8 mouse cellular contexts compared by ENCODE assay signal in the genomic region with DNA sequence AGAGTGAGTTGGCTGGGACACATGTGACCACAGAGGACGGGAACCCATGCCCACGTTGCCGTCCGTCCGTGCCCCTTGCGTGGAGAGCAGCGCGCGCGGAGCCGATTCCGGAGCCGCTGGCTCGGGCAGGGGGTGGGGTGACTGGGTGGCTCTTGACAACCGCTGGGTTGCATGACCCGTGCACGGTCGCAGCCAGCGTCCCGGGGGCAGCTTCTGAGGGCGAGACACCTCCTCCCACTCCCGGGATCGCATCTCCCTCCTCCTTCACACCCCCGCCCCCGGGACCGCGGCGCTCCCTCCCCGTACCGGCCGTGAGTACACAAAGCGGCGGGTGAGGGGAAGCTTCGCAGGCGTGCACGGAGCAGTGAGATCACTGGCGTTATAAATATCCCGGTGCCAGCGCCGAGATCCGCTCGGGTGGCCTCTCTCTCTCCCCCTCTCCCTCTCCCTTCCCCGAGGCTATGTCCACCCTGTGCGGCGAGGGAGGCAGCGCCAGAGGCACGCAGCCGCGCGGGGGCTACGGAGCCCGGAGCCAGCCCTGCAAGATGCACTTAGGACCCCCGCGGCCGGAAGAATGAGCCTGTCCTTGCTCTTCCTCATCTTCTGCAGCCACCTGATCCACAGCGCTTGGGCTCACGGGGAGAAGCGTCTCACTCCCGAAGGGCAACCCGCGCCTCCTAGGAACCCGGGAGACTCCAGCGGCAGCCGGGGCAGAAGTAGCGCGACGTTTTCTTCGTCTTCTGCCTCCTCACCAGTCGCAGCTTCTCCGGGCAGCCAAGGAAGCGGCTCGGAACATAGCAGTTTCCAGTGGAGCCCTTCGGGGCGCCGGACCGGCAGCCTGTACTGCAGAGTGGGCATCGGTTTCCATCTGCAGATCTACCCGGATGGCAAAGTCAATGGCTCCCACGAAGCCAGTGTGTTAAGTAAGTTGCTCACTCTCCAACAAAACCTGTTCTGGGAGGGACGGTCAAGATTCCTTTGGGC. TPM values are rescaled to one million over a fixed set of nuclear protein-coding genes. Genes with fewer than 3 reads are reported as not detected.
DNase-seq lines count a peak whose midpoint lies in the region; ATAC-seq and TF ChIP-seq lines count a peak whose summit lies in the region.

A gene (plus strand): TSS at position 347 of the 984 bp plus-strand sequence.

- peak within 1 kb of the TSS; percentile 32; the same call in 1 of the 2 replicates for H3K27ac ChIP-seq in cortical plate, adult 2 months (ENCODE audit: insufficient read depth, low read length)
- no peak within 1 kb of the TSS for H3K27ac ChIP-seq in heart, embryonic 11.5 days (ENCODE audit: low read depth, low read length)
- H3K27ac ChIP-seq in lung, embryonic 16.5 days (ENCODE audit: low read length): no peak within 1 kb of the TSS

- H3K9ac ChIP-seq in heart, embryonic 11.5 days (ENCODE audit: low read depth, low read length): peak within 1 kb of the TSS; percentile 60
- H3K9ac ChIP-seq in lung, embryonic 16.5 days (ENCODE audit: low read length): peak within 1 kb of the TSS; percentile 54

- ATAC-seq in heart, embryonic 11.5 days (replicated peaks; ENCODE audit: insufficient number of reproducible peaks, low FRiP score, low TSS enrichment): peak; percentile 63; the same call in 1 of the 2 replicates
- peak; percentile 82 for ATAC-seq in lung, embryonic 16.5 days (ENCODE audit: low read depth)
- ATAC-seq in activated CD4-positive, CD25-positive, alpha-beta regulatory T cell, adult 4 months: no peak

- no peak for TF ChIP-seq CTCF in cortical plate, adult 2 months (IDR thresholded peaks at IDR 0.05; ENCODE audit: extremely low read depth, insufficient read depth, low read length)

- 0% methylated on average over 69 of the region's 80 CpGs for WGBS in heart, embryonic 11.5 days (ENCODE audit: insufficient replicate concordance)
- WGBS in lung, embryonic 16.5 days: under 1% methylated on average over 80 of the region's 80 CpGs

- no peaks in the 10 kb centered on the region for H3K36me3 ChIP-seq in heart, embryonic 11.5 days (ENCODE audit: control insufficient read depth, insufficient read depth, low read length)
- no peaks in the 10 kb centered on the region for H3K36me3 ChIP-seq in lung, embryonic 16.5 days (ENCODE audit: control insufficient read depth, insufficient read depth, low read length)

- no peaks in the 10 kb centered on the region for H3K4me1 ChIP-seq in cortical plate, adult 2 months (ENCODE audit: control insufficient read depth, insufficient read depth, low read length)
- H3K4me1 ChIP-seq in heart, embryonic 11.5 days (ENCODE audit: control insufficient read depth, insufficient read depth, low read length): peaks cover 2% of the 10 kb centered on the region
- H3K4me1 ChIP-seq in lung, embryonic 16.5 days (replicated peaks; ENCODE audit: control insufficient read depth, insufficient read depth, low read length): peaks cover 6% of the 10 kb centered on the region

- peak within 1 kb of the TSS; percentile 57 for H3K4me3 ChIP-seq in cortical plate, adult 2 months (ENCODE audit: insufficient read depth, low read length)
- peak within 1 kb of the TSS; percentile 63 for H3K4me3 ChIP-seq in heart, embryonic 11.5 days (ENCODE audit: low read depth, low read length)
- H3K4me3 ChIP-seq in lung, embryonic 16.5 days (ENCODE audit: low read length): peak within 1 kb of the TSS; percentile 64

- H3K9me3 ChIP-seq in heart, embryonic 11.5 days (replicated peaks; ENCODE audit: control insufficient read depth, low read length): no peaks in the 10 kb centered on the region
- H3K9me3 ChIP-seq in lung, embryonic 16.5 days (ENCODE audit: control insufficient read depth, low read length): no peaks in the 10 kb centered on the region

- peak; percentile 11 for DNase-seq in ovary, postnatal 10 days (ENCODE audit: low spot score)
- DNase-seq in ovary, adult 18-20 months (ENCODE audit: low spot score): no peak
- DNase-seq in kidney, postnatal 36 days: peak; percentile 0 to 27
- DNase-seq in right cerebral cortex, postnatal 14 days: peak; percentile 46

- peaks cover 31% of the 10 kb centered on the region for H3K27me3 ChIP-seq in heart, embryonic 11.5 days (ENCODE audit: control insufficient read depth, insufficient read depth, low read length)
- peaks cover 46% of the 10 kb centered on the region for H3K27me3 ChIP-seq in lung, embryonic 16.5 days (ENCODE audit: control insufficient read depth, insufficient read depth, low read depth, low read length)

- H3K4me2 ChIP-seq in heart, embryonic 11.5 days: peak within 1 kb of the TSS; percentile 97
- H3K4me2 ChIP-seq in lung, embryonic 16.5 days (ENCODE audit: low read depth, low read length): peak within 1 kb of the TSS; percentile 99

- TF ChIP-seq POLR2A in cortical plate, adult 2 months (IDR thresholded peaks at IDR 0.05; ENCODE audit: extremely low read depth, insufficient read depth, low read length): no peak; the same call in 1 of the 2 replicates

RNA-seq across cellular contexts. Expression of the gene that starts here (rescaled TPM):
- 2.1 and 2.9 TPM in 2 replicates for polyA plus RNA-seq in cortical plate, adult 2 months (2012; rRNA removed)
- 1.4 and 1.8 TPM in 2 replicates for polyA plus RNA-seq in heart, embryonic 11.5 days (2014; fragmentation: Nextera tagmentation; extraction: Ambion mirVana)
- polyA plus RNA-seq in lung, embryonic 16.5 days (2015; fragmentation: Nextera tagmentation; extraction: Ambion mirVana): 0.53 and 0.62 TPM in 2 replicates
- not detected for polyA plus RNA-seq in activated CD4-positive, CD25-positive, alpha-beta regulatory T cell, adult 4 months (2017; shearing (Covaris generic))

Comparison
In these comparisons a context has a peak if more than half of its experiments do, and no peak if none do; other contexts are left out.
1. Peak in ATAC-seq, H3K4me3 ChIP-seq, H3K9ac ChIP-seq and H3K4me2 ChIP-seq in lung, embryonic 16.5 days; RNA of the gene not detected or under 1 TPM.